Mouse (Mus musculus) heart, embryonic 16.5 days (tissue): ENCODE results near the gene Mreg. TPM values are rescaled to one million over a fixed set of nuclear protein-coding genes. Genes with fewer than 3 reads are reported as not detected.

ENCODE experiments used
- ATAC-seq: fragments of 200-750 bp; cut with Nextera tagmentation; replicated peaks from 2 replicates; pipeline ENCODE4 v1.8.0; 2017; ENCODE audit warnings: moderate number of reproducible peaks; ENCODE audit not compliant: insufficient read depth, low FRiP score; ENCODE audit errors: extremely low read depth
- H3K27ac ChIP-seq: fragments of 300-500 bp; sonication (generic); 2 replicates; pipeline ENCODE4 v1.5.1; 2014; ENCODE audit warnings: mild to moderate bottlenecking, low read length, control low read depth, moderate library complexity
- H3K27me3 ChIP-seq: fragments of 300-500 bp; sonication (generic); 2 replicates; pipeline ENCODE4 v1.6.1; 2014; ENCODE audit warnings: low read length, mixed read lengths; ENCODE audit not compliant: control insufficient read depth, insufficient read depth
- H3K36me3 ChIP-seq: fragments of 300-500 bp; sonication (generic); 2 replicates; pipeline ENCODE4 v1.6.1; 2014; ENCODE audit not compliant: control insufficient read depth, insufficient read depth
- H3K4me1 ChIP-seq: fragments of 300-500 bp; sonication (generic); 2 replicates; pipeline ENCODE4 v1.6.1; 2014; ENCODE audit warnings: low read length, mixed read lengths; ENCODE audit not compliant: control insufficient read depth, insufficient read depth
- H3K4me2 ChIP-seq: fragments of 300-500 bp; sonication (generic); 2 replicates; pipeline ENCODE4 v1.6.1; 2014; ENCODE audit warnings: low read depth, mild to moderate bottlenecking, control low read depth, low read length
- H3K4me3 ChIP-seq: fragments of 300-500 bp; sonication (generic); 2 replicates; pipeline ENCODE4 v1.5.1; 2014; ENCODE audit warnings: mild to moderate bottlenecking, control low read depth, low read length
- H3K9ac ChIP-seq: fragments of 300-500 bp; sonication (generic); 2 replicates; pipeline ENCODE4 v1.6.1; 2014; ENCODE audit warnings: low read length, control low read depth
- H3K9me3 ChIP-seq: fragments of 300-500 bp; sonication (generic); replicated peaks from 2 replicates; pipeline ENCODE4 v1.6.1; 2016; ENCODE audit warnings: low read length; ENCODE audit not compliant: control insufficient read depth
- WGBS: fragments of 180-500 bp; shearing (Covaris S2); extraction: QIAGEN DNeasy Blood & Tissue Kit; methylation state at CpG from one replicate; pipeline ENCODE4 v1.1.7; 2014; 5-methylcytosine and 5-hydroxymethylcytosine counted together
- polyA plus RNA-seq: library from polyadenylated mRNA; unstranded; fragments of >200 nt; fragmentation: Nextera tagmentation; extraction: Ambion mirVana; gene quantifications from 2 replicates; pipeline ENCODE4 v1.2.1, GENCODE M21; 2015

Mreg gene
- polyA plus RNA-seq, 1 experiment from 2014 or later = 18.8 TPM

DNA sequence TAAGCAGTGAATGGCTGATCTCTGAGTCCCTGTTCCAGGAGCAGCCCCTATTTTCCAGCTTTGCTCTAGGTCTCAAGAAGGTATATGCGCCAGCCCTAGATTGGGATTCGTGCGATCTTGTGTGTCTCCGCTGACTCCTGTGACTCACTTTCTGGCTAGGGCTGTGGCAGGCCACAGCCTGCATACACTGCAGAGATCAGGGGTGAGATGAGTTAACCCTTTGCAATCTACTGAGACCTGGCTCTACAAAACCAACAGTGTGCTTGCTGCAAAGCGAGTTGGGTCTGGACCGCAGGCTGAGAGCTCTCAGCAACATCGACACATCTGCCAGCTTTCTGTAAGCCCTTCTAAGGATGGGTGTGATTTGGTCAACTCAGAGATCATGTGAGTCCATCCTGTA is 9.4 kb downstream of the Mreg start:
- 0 out of 2 replicates have a peak, but pooled peaks cover 3% of the 10 kb centered on the region for H3K9me3 ChIP-seq
- no peaks in the 10 kb centered on the region for H3K36me3 ChIP-seq
- H3K27ac ChIP-seq = no peak overlapping the region
- 84% methylated on average over 7 of the region's 7 CpGs for WGBS
- no peak for ATAC-seq
- no peak overlapping the region for H3K9ac ChIP-seq
- H3K4me2 ChIP-seq = no peak overlapping the region
- H3K4me1 ChIP-seq = no peaks in the 10 kb centered on the region
- H3K27me3 ChIP-seq = no peaks in the 10 kb centered on the region
- no peak overlapping the region for H3K4me3 ChIP-seq

DNA sequence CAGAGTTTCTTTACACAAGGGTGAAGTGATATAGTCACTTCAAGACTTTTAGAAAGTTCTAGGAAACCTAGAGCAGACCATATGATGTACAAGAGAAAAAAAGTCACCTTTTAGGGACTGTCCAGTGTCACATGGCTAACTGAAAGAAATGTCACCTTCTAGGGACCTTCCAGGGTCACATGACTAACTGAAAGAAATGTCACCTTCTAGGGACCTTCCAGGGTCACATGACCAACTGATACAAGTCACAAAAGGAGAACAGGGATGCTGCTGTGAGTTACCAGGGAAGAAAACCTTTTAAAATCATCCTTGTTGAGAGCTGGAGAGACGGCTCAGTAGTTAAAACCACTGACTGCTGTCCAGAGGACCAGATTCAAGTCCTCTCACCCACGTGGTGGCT is 10.0 kb downstream of the Mreg start:
- 78% methylated on average over 2 of the region's 2 CpGs for WGBS
- H3K4me1 ChIP-seq = no peaks in the 10 kb centered on the region
- H3K4me2 ChIP-seq = no peak overlapping the region

DNA sequence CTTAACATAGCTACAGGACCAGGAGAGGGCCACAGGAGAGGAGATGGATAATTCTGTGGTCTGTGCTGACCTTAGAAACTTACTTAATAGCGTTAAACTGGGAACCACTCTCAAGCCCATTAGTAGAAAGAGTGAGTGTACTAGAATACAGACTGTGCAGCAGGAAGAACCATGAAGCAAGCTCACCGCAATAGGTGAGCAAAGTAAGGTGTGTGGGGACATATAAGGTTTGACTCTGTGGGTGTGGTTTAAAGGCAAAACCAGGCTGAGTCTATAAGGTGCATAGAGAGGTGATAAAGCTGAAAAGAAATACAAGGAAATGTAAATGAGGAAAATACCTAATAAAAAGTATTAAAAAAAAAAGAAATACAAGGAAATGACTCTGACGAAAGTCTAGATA is 11.0 kb downstream of the Mreg start:
- WGBS = 86% methylated on average over 3 of the region's 3 CpGs
- Histone ChIP-seq H3K27ac (no peak overlapping the region), H3K9ac (no peak overlapping the region), H3K9me3 (0 out of 2 replicates have a peak, but pooled peaks cover 3% of the 10 kb centered on the region), H3K27me3 (no peaks in the 10 kb centered on the region), H3K4me2 (no peak overlapping the region), H3K4me3 (no peak overlapping the region), H3K4me1 (no peaks in the 10 kb centered on the region), H3K36me3 (no peaks in the 10 kb centered on the region)
- no peak for ATAC-seq

More for the DNA sequence above, 10.0 kb downstream of the Mreg start:
- Histone ChIP-seq H3K4me3 (no peak overlapping the region), H3K9me3 (0 out of 2 replicates have a peak, but pooled peaks cover 3% of the 10 kb centered on the region), H3K36me3 (no peaks in the 10 kb centered on the region), H3K9ac (no peak overlapping the region), H3K27ac (no peak overlapping the region), H3K27me3 (no peaks in the 10 kb centered on the region)
- no peak for ATAC-seq

DNA sequence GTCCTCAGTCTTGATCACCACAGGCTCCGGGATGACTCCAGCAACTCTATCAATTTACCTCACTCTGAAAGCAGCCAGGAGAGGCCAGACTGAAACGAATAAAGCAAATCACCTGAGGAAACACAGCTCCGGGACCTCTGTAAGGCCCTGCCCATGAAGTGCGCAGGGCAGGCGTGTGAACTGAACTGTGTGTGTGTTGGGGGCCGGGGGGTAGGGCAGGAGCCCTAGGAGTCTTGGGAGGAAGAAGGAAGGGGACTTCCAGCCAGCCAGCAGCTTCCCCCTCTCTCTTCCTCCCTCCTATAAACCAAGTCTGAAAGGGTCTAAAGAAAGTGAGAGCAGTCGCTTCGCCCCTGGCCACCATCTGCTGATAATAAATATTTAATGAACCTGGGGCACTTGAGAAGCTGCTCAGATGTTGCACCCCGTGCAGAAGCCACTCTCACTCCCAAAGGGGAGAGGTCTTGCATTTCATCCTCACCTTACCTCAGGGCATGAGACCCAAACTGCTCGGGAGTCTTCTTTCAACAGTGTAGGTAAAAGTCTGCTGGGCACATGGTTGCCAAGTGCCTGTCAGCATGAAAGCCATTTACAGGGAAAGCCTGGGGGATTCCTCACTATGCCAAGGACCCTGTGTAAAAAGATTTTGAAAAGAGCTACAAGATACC is 13.8 kb downstream of the Mreg start:
- 0 out of 2 replicates have a peak, but pooled peaks cover 3% of the 10 kb centered on the region for H3K9me3 ChIP-seq
- no peak overlapping the region for H3K4me3 ChIP-seq
- WGBS = 69% methylated on average over 10 of the region's 10 CpGs
- H3K4me2 ChIP-seq = no peak overlapping the region
- H3K27ac ChIP-seq = no peak overlapping the region
- no peak for ATAC-seq
- H3K27me3 ChIP-seq = no peaks in the 10 kb centered on the region
- no peaks in the 10 kb centered on the region for H3K36me3 ChIP-seq
- no peaks in the 10 kb centered on the region for H3K4me1 ChIP-seq
- no peak overlapping the region for H3K9ac ChIP-seq

DNA sequence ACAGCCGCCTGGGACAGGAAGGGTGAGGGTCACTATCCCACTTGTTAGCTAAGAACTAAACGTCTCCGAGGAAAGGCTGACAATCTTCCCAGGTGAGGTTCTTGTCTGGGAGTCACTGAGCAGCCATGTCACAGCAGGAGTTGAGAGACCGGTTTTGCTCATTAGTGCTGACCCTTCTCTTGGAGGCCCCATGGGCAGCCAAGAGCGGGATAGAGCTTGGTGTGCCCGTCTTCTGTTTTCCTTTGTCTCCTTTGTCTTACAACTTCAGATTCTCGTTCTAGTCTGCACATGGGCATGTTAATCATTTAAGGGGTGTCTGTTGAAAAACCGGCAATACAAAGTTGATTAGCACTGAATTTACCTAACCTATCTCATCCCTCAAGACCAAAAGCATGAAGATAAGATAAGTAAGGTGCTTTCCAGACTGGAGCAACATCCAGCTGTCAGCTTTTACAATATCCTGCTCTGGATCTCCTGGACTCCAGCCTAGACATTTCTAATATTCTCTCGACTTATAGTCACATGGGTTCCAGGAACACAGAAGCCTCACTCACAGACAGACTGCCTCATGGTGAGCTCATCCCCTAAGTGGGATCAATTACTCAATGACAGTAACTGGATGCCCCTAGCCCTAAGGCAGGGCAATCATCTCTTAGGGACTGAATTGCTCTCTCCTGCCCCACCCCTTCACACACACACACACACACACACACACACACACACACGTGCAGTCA is 15.3 kb downstream of the Mreg start:
- 55% methylated on average over 10 of the region's 10 CpGs for WGBS
- no peak for ATAC-seq
- Histone ChIP-seq H3K36me3 (no peaks in the 10 kb centered on the region), H3K27ac (no peak overlapping the region), H3K27me3 (no peaks in the 10 kb centered on the region), H3K9ac (no peak overlapping the region), H3K9me3 (0 out of 2 replicates have a peak, but pooled peaks cover 3% of the 10 kb centered on the region), H3K4me3 (no peak overlapping the region), H3K4me2 (no peak overlapping the region), H3K4me1 (no peaks in the 10 kb centered on the region)

DNA sequence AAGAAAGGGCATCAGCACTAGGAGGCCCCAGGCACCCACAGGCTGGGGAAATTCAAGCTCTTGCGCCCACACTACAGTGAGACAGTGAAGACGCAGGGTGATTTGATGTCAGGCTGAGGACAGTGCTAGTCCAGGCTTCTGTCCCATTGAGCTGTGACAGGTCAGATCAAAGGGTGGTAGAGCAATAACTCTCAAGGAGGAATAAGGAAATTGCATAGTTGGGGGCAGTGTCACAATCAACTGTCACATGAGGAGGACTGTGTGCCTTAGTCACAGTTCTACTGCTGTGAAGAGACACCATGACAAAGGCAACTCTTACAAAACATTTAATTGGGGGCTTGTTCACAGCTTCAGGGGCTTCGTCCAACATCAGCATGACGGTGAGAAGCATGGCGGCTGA is 16.0 kb downstream of the Mreg start:
- 85% methylated on average over 5 of the region's 5 CpGs for WGBS
- no peaks in the 10 kb centered on the region for H3K36me3 ChIP-seq
- no peak for ATAC-seq
- no peak overlapping the region for H3K4me3 ChIP-seq
- no peak overlapping the region for H3K9ac ChIP-seq
- H3K4me1 ChIP-seq = no peaks in the 10 kb centered on the region
- no peak overlapping the region for H3K27ac ChIP-seq
- H3K9me3 ChIP-seq = 0 out of 2 replicates have a peak, but pooled peaks cover 3% of the 10 kb centered on the region
- no peaks in the 10 kb centered on the region for H3K27me3 ChIP-seq
- H3K4me2 ChIP-seq = no peak overlapping the region

DNA sequence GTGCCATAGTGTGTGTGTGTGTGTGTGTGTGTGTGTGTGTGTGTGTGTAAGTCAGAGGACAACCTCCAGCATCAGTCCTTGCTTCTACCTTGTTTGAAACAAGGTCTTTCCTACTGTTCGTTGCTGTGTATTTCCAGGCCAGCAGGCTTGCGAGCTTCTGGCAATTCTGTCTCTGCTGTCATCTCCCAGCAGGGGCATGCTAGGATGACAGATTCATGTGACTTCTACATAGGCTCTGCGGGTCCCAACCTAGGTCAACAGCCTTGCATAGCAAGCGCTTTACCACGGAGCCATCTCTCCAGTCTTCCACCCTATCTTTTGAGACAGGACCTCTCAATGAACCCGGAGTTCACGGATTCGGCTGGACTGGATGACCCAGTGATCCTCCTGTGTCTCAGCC is 20.7 kb downstream of the Mreg start:
- 88% methylated on average over 8 of the region's 8 CpGs for WGBS
- no peak for ATAC-seq

DNA sequence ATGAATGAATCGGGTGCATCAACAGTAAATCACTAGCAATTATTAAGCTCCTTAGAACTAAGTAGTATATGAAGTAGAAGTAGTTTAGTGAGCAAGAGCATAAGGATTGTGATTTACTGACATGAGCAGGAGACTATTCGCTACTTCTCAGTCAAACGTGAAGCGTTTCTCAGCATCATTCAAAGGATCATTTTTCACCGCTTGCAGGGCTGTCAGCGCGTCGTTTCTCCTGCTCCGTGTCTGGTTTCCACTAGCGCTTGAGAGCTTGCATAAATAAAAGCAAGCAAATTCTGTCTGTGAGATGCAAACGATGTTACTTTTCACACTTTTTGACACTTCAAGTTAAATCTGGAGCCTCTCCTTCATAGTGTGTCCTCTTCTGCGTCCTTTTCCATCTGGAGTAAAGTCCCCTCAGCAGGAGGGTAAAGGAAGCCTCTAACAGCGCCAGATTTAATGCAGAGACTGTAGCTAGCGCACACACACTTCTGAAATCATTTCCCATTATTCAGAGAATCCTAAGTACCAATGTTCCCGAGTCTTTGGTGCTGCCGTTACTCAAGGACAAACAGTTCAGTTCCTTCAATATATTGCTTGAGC is 23.9 kb downstream of the Mreg start:
- ATAC-seq = no peak
- no peaks in the 10 kb centered on the region for H3K27me3 ChIP-seq
- H3K9ac ChIP-seq = no peak overlapping the region
- 61% methylated on average over 16 of the region's 16 CpGs for WGBS
- no peaks in the 10 kb centered on the region for H3K36me3 ChIP-seq
- peaks cover 2% of the 10 kb centered on the region; the same call in 1 of the 2 replicates for H3K4me1 ChIP-seq
- no peak overlapping the region for H3K4me2 ChIP-seq
- H3K27ac ChIP-seq = no peak overlapping the region
- no peaks in the 10 kb centered on the region for H3K9me3 ChIP-seq
- H3K4me3 ChIP-seq = no peak overlapping the region

More for the DNA sequence above, 20.7 kb downstream of the Mreg start:
- Histone ChIP-seq H3K4me3 (no peak overlapping the region), H3K27me3 (no peaks in the 10 kb centered on the region), H3K4me2 (no peak overlapping the region), H3K9me3 (no peaks in the 10 kb centered on the region), H3K27ac (no peak overlapping the region), H3K9ac (no peak overlapping the region), H3K4me1 (peaks cover 2% of the 10 kb centered on the region; the same call in 1 of the 2 replicates), H3K36me3 (no peaks in the 10 kb centered on the region)

DNA sequence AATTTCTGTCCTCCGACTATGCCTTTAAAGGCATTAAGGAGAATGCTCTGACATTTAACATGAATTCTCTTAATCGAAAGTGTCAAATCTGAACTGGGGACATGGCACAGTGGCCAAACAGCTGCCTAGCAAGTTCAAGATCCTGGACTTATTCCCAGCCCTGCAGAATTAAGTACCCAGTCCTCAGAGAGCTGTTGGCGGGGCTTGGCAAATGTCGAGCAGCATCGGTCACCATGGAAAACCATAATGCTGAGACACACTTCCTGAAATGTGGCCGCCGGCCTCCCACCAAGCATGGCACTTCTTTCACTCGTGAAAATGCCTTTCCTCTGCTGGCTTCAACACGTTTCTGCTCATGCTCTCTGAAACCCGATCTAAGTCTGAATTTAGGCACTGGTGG is 24.6 kb downstream of the Mreg start:
- no peaks in the 10 kb centered on the region for H3K27me3 ChIP-seq
- no peak overlapping the region for H3K9ac ChIP-seq
- 56% methylated on average over 10 of the region's 10 CpGs for WGBS
- H3K4me3 ChIP-seq = no peak overlapping the region
- H3K4me2 ChIP-seq = no peak overlapping the region
- H3K4me1 ChIP-seq = peaks cover 5% of the 10 kb centered on the region; the same call in 1 of the 2 replicates
- no peaks in the 10 kb centered on the region for H3K36me3 ChIP-seq
- ATAC-seq = no peak
- H3K9me3 ChIP-seq = no peaks in the 10 kb centered on the region
- no peak overlapping the region for H3K27ac ChIP-seq
